Mouse (Mus musculus) bone marrow, adult 2 months (tissue): ENCODE measurements around the gene Prdm16.

Experiments used
- CTCF ChIP-seq: fragments of 200-500 bp; IDR thresholded peaks from 2 replicates; pipeline ENCODE4 v1.5.1; 2011; ENCODE audit warnings: low read length, control low read depth; ENCODE audit not compliant: control insufficient read depth, insufficient read depth
- POLR2A ChIP-seq: fragments of 200-500 bp; IDR thresholded peaks from 2 replicates; pipeline ENCODE4 v1.6.1; 2011; ENCODE audit warnings: low read depth, mild to moderate bottlenecking, control low read depth, low read length, borderline replicate concordance; ENCODE audit not compliant: control insufficient read depth

- TF ChIP-seq POLR2A (no peak), CTCF (no peak)
These were observed 164.1 kb downstream of the Prdm16 start for GRCm38 (mm10) chr4:154472569-154472968.
